Mouse (Mus musculus) hindbrain, embryonic 11.5 days (tissue): ENCODE data around the gene Arrdc5. TPM values are rescaled to one million over a fixed set of nuclear protein-coding genes. Genes with fewer than 3 reads are reported as not detected.

Experiments used
- ATAC-seq: fragments of 200-750 bp; cut with Nextera tagmentation; 2 replicates; pipeline ENCODE4 v1.8.0; 2017; ENCODE audit warnings: mild to moderate bottlenecking, moderate TSS enrichment, moderate library complexity; ENCODE audit not compliant: low FRiP score
- DNase-seq: peaks from one replicate; pipeline ENCODE4 v3.0.0-alpha.2; 2015; ENCODE audit warnings: low spot score
- H3K27ac ChIP-seq: fragments of 300-500 bp; sonication (generic); 2 replicates; pipeline ENCODE4 v1.5.1; 2014; ENCODE audit warnings: mild to moderate bottlenecking, low read depth, low read length
- H3K27me3 ChIP-seq: fragments of 300-500 bp; sonication (generic); 2 replicates; pipeline ENCODE4 v1.6.1; 2014; ENCODE audit warnings: mild to moderate bottlenecking, low read length, moderate library complexity, mixed read lengths; ENCODE audit not compliant: control insufficient read depth, insufficient read depth
- H3K36me3 ChIP-seq: fragments of 300-500 bp; sonication (generic); 2 replicates; pipeline ENCODE4 v1.6.1; 2014; ENCODE audit warnings: mild to moderate bottlenecking, low read length, moderate library complexity, mixed read lengths; ENCODE audit not compliant: control insufficient read depth, insufficient read depth
- H3K4me1 ChIP-seq: fragments of 300-500 bp; sonication (generic); replicated peaks from 2 replicates; pipeline ENCODE4 v1.6.1; 2014; ENCODE audit warnings: low read length, mixed read lengths; ENCODE audit not compliant: control insufficient read depth, insufficient read depth
- H3K4me2 ChIP-seq: fragments of 300-500 bp; sonication (generic); replicated peaks from 2 replicates; pipeline ENCODE4 v1.6.1; 2014; ENCODE audit warnings: mild to moderate bottlenecking, low read depth, low read length
- H3K4me3 ChIP-seq: fragments of 300-500 bp; sonication (generic); 2 replicates; pipeline ENCODE4 v1.5.1; 2014; ENCODE audit warnings: low read depth, low read length
- H3K9ac ChIP-seq: fragments of 300-500 bp; sonication (generic); 2 replicates; pipeline ENCODE4 v1.6.1; 2014; ENCODE audit warnings: low read depth, low read length
- H3K9me3 ChIP-seq: fragments of 300-500 bp; sonication (generic); 2 replicates; pipeline ENCODE4 v1.6.1; 2016; ENCODE audit warnings: low read length; ENCODE audit not compliant: control insufficient read depth
- WGBS: fragments of 180-500 bp; shearing (Covaris S2); extraction: QIAGEN DNeasy Blood & Tissue Kit; methylation state at CpG from one replicate; pipeline ENCODE4 v1.1.7; 2014; 5-methylcytosine and 5-hydroxymethylcytosine counted together
- polyA plus RNA-seq: library from polyadenylated mRNA; unstranded; fragments of >200 nt; fragmentation: Nextera tagmentation; extraction: Ambion mirVana; gene quantifications from 2 replicates; pipeline ENCODE4 v1.2.1, GENCODE M21; 2014

Gene Arrdc5
- polyA plus RNA-seq, 1 experiment from 2014 or later = not detected

- Histone ChIP-seq H3K27ac (no peak overlapping the region), H3K4me2 (peak overlapping the region; percentile 90), H3K36me3 (peaks cover 6% of the 10 kb centered on the region; the same call in 1 of the 2 replicates), H3K9me3 (no peaks in the 10 kb centered on the region), H3K4me1 (peaks cover 5% of the 10 kb centered on the region; the same call in 1 of the 2 replicates), H3K4me3 (peak overlapping the region; percentile 75), H3K27me3 (no peaks in the 10 kb centered on the region), H3K9ac (peak overlapping the region; percentile 49)
- 10% methylated on average over 55 of the region's 58 CpGs for WGBS
- ATAC-seq (no peak), DNase-seq (no peak)
Measured at GRCm38 (mm10) chr17:56257181-56257894, 42.7 kb downstream of the Arrdc5 start.

- DNase-seq (peak; percentile 97), ATAC-seq (peak; percentile 90)
- H3K4me2 ChIP-seq = peak within 1 kb of the TSS; percentile 90
- H3K27ac ChIP-seq = peak within 1 kb of the TSS; percentile 54; the same call in 1 of the 2 replicates
- peak within 1 kb of the TSS; percentile 49 for H3K9ac ChIP-seq
- peaks cover 6% of the 10 kb centered on the region; the same call in 1 of the 2 replicates for H3K4me1 ChIP-seq
- peak within 1 kb of the TSS; percentile 75 for H3K4me3 ChIP-seq
- under 1% methylated on average over 28 of the region's 28 CpGs for WGBS
- H3K27me3 ChIP-seq = no peaks in the 10 kb centered on the region
- H3K9me3 ChIP-seq = no peaks in the 10 kb centered on the region
- H3K36me3 ChIP-seq = peaks cover 6% of the 10 kb centered on the region; the same call in 1 of the 2 replicates
Measured at GRCm38 (mm10) chr17:56256239-56256881, 43.7 kb downstream of the Arrdc5 start, which contains the start of gene Fem1a. Gene Fem1a (plus strand): TSS chr17:56256810.

- peaks cover 7% of the 10 kb centered on the region; the same call in 1 of the 2 replicates for H3K4me1 ChIP-seq
- peak overlapping the region; percentile 54; the same call in 1 of the 2 replicates for H3K27ac ChIP-seq
- ATAC-seq (peak; percentile 93), DNase-seq (peak; percentile 100)
- H3K36me3 ChIP-seq = peaks cover 6% of the 10 kb centered on the region; the same call in 1 of the 2 replicates
- peak overlapping the region; percentile 24; the same call in 1 of the 2 replicates for H3K9ac ChIP-seq
- H3K9me3 ChIP-seq = no peaks in the 10 kb centered on the region
- peak overlapping the region; percentile 75 for H3K4me3 ChIP-seq
- H3K4me2 ChIP-seq = peak overlapping the region; percentile 64
- under 1% methylated on average over 32 of the region's 32 CpGs for WGBS
- H3K27me3 ChIP-seq = no peaks in the 10 kb centered on the region
Measured at GRCm38 (mm10) chr17:56255863-56256238, 44.2 kb downstream of the Arrdc5 start.

GRCm38 (mm10) chr17:56255429-56255828 lies 44.7 kb downstream of the Arrdc5 start:
- no peaks in the 10 kb centered on the region for H3K9me3 ChIP-seq
- DNase-seq (no peak), ATAC-seq (peak; percentile 2)
- no peaks in the 10 kb centered on the region for H3K27me3 ChIP-seq
- no peak overlapping the region for H3K27ac ChIP-seq
- H3K4me1 ChIP-seq = peaks cover 7% of the 10 kb centered on the region; the same call in 1 of the 2 replicates
- 25% methylated on average over 9 of the region's 9 CpGs for WGBS
- H3K4me2 ChIP-seq = 0 out of 2 replicates have a peak overlapping the region, but pooled peaks have one; percentile 64
- no peak overlapping the region for H3K9ac ChIP-seq
- H3K4me3 ChIP-seq = no peak overlapping the region
- H3K36me3 ChIP-seq = peaks cover 3% of the 10 kb centered on the region; the same call in 1 of the 2 replicates

- peaks cover under 1% of the 10 kb centered on the region; the same call in 1 of the 2 replicates for H3K36me3 ChIP-seq
- no peak overlapping the region for H3K9ac ChIP-seq
- no peak overlapping the region for H3K27ac ChIP-seq
- no peak for DNase-seq
- no peaks in the 10 kb centered on the region for H3K9me3 ChIP-seq
- no peak overlapping the region for H3K4me3 ChIP-seq
- ATAC-seq = no peak
- H3K4me1 ChIP-seq = peaks cover 5% of the 10 kb centered on the region; the same call in 1 of the 2 replicates
- H3K27me3 ChIP-seq = no peaks in the 10 kb centered on the region
- no peak overlapping the region for H3K4me2 ChIP-seq
- 83% methylated on average over 4 of the region's 4 CpGs for WGBS
Measured at GRCm38 (mm10) chr17:56254695-56255094, 45.4 kb downstream of the Arrdc5 start.

GRCm38 (mm10) chr17:56251136-56251829 lies 48.8 kb downstream of the Arrdc5 start:
- Histone ChIP-seq H3K4me2 (no peak overlapping the region), H3K9me3 (no peaks in the 10 kb centered on the region), H3K27me3 (no peaks in the 10 kb centered on the region), H3K4me3 (no peak overlapping the region), H3K9ac (no peak overlapping the region), H3K4me1 (0 out of 2 replicates have a peak, but pooled peaks cover 2% of the 10 kb centered on the region), H3K36me3 (no peaks in the 10 kb centered on the region), H3K27ac (no peak overlapping the region)
- peak; percentile 81 for DNase-seq
- 29% methylated on average over 6 of the region's 6 CpGs for WGBS
- peak; percentile 44; the same call in 1 of the 2 replicates for ATAC-seq

GRCm38 (mm10) chr17:56245608-56246007 lies 54.5 kb downstream of the Arrdc5 start:
- no peaks in the 10 kb centered on the region for H3K4me1 ChIP-seq
- no peaks in the 10 kb centered on the region for H3K9me3 ChIP-seq
- no peak overlapping the region for H3K4me2 ChIP-seq
- no peaks in the 10 kb centered on the region for H3K36me3 ChIP-seq
- peaks cover 5% of the 10 kb centered on the region; the same call in 1 of the 2 replicates for H3K27me3 ChIP-seq
- no peak for DNase-seq
- no peak overlapping the region for H3K4me3 ChIP-seq
- H3K9ac ChIP-seq = no peak overlapping the region
- 55% methylated on average over 7 of the region's 7 CpGs for WGBS
- peak; percentile 53 for ATAC-seq
- no peak overlapping the region for H3K27ac ChIP-seq
